Comparison of ENCODE assay signal across 8 mouse cellular contexts in the genomic region with DNA sequence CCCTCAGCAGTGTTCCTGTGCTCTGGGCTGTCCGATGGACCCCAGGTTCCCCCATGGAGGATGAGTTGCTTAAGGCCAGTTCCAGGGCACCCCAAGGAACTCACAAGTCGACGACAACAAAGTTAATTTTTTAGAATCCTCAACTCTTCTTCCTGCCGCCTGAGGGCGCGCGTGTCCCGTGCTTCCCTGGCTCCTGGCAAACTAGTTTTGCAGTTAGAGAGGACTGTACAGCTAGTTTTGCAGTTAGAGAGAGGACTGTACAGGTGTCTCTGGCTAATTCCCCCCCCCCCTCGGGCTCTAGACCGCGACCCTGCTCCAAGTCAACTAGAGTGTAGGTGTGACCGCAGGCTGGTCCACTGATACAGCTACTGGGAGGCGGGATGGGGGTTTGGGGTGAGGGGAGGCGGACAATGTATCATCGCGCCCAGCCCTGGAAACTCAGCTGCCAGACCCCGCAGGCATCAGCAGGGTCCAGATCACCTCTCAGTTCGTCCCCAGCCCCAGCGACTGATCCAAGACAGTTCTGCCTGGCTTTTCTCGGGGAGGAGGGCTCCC. TPM values are rescaled to one million over a fixed set of nuclear protein-coding genes. Genes with fewer than 3 reads are reported as not detected.
DNase-seq lines count a peak whose midpoint lies in the region; ATAC-seq and TF ChIP-seq lines count a peak whose summit lies in the region.

No protein-coding gene starts in this region.

- peak; percentile 70 to 98 (median 92) for TF ChIP-seq CTCF in MEL (IDR thresholded peaks at IDR 0.05 in 2 of 3, conservative IDR thresholded peaks at IDR 0.05 in 1 of 3; ENCODE audit: control insufficient read depth in 1 of 3, insufficient read depth in 1 of 3, low read depth in 2 of 3, low read length in 3 of 3, poor library complexity in 1 of 3, severe bottlenecking in 1 of 3)

- no peak overlapping the region for H3K27ac ChIP-seq in MEL (ENCODE audit: control insufficient read depth, low read depth, low read length)
- H3K27ac ChIP-seq in lung, embryonic 15.5 days = peak overlapping the region; percentile 72; the same call in 1 of the 2 replicates

- no peaks in the 10 kb centered on the region for H3K9me3 ChIP-seq in MEL (replicated peaks; ENCODE audit: insufficient read depth, low read length)
- H3K9me3 ChIP-seq in lung, embryonic 15.5 days = no peaks in the 10 kb centered on the region

- H3K9ac ChIP-seq in MEL (ENCODE audit: control insufficient read depth, low read depth, low read length, poor library complexity, severe bottlenecking) = peak overlapping the region; percentile 86
- H3K9ac ChIP-seq in lung, embryonic 15.5 days = peak overlapping the region; percentile 81; the same call in 1 of the 2 replicates

- no peaks in the 10 kb centered on the region for H3K27me3 ChIP-seq in MEL (ENCODE audit: control insufficient read depth in 1 of 2, insufficient read depth in 2 of 2, low read length in 2 of 2)
- H3K27me3 ChIP-seq in lung, embryonic 15.5 days = no peaks in the 10 kb centered on the region

- no peak overlapping the region for H3K4me3 ChIP-seq in MEL (ENCODE audit: control insufficient read depth in 1 of 2, insufficient read depth in 1 of 2, low read depth in 2 of 2, low read length in 2 of 2)
- H3K4me3 ChIP-seq in lung, embryonic 15.5 days = no peak overlapping the region

- H3K4me1 ChIP-seq in MEL (ENCODE audit: control insufficient read depth in 1 of 2, insufficient read depth in 2 of 2, low read length in 2 of 2) = peaks cover 0 to 11% of the 10 kb centered on the region in 2 experiments; a peak in 2 of 4 replicates
- peaks cover 21% of the 10 kb centered on the region for H3K4me1 ChIP-seq in lung, embryonic 15.5 days

- 21% methylated on average over 20 of the region's 20 CpGs for WGBS in lung, embryonic 15.5 days

- DNase-seq in 416B (ENCODE audit: low read depth) (peak; percentile 81), MEL (ENCODE audit: low read depth, low spot score) (peak; percentile 88)
- peak; percentile 84 to 85 for DNase-seq in cerebellum, postnatal 14 days
- DNase-seq in gastrocnemius, postnatal 4 days (ENCODE audit: low spot score in 2 of 2) = peak; percentile 49 to 74
- DNase-seq in kidney, adult 8-10 months = peak; percentile 63 to 69
- peak; percentile 37 for DNase-seq in retina, adult 2 months (ENCODE audit: low read depth, low spot score)
- peak; percentile 68 for DNase-seq in urinary bladder, postnatal 25 days (ENCODE audit: low spot score)

- H3K79me2 ChIP-seq in MEL (ENCODE audit: control insufficient read depth, insufficient read depth, low read length, poor library complexity) = peaks cover 19% of the 10 kb centered on the region

- TF ChIP-seq POLR2A in MEL (IDR thresholded peaks at IDR 0.05; ENCODE audit: control insufficient read depth in 1 of 2, insufficient read depth in 1 of 2, low read depth in 1 of 2, low read length in 2 of 2, poor library complexity in 1 of 2) = no peak

- no peak; the same call in none of the 2 replicates for TF ChIP-seq RAD21 in MEL (IDR thresholded peaks at IDR 0.05; ENCODE audit: low read depth, low read length)

- H3K36me3 ChIP-seq in MEL (ENCODE audit: control insufficient read depth in 1 of 2, insufficient read depth in 2 of 2, low read length in 2 of 2) = peaks cover 0 to 7% of the 10 kb centered on the region in 2 experiments; a peak in 3 of 4 replicates
- peaks cover 14% of the 10 kb centered on the region; the same call in 1 of the 2 replicates for H3K36me3 ChIP-seq in lung, embryonic 15.5 days

- TF ChIP-seq EP300 in MEL (IDR thresholded peaks at IDR 0.05; ENCODE audit: low read depth in 1 of 2, low read length in 2 of 2) = no peak

- ATAC-seq in lung, embryonic 15.5 days (ENCODE audit: borderline replicate concordance, extremely low read depth, low FRiP score, low TSS enrichment) = no peak

- peak overlapping the region; percentile 80 for H3K4me2 ChIP-seq in lung, embryonic 15.5 days

TF ChIP-seq in MEL, 35 proteins besides CTCF, POLR2A, EP300 and RAD21:
- TF ChIP-seq TBP (IDR thresholded peaks at IDR 0.05; ENCODE audit: low read depth, low read length) (0 out of 2 replicates have a peak, but pooled peaks have one; percentile 9), GABPA (IDR thresholded peaks at IDR 0.05; ENCODE audit: low read depth, low read length) (no peak), ZC3H11A (IDR thresholded peaks at IDR 0.05; ENCODE audit: low read depth, low read length) (peak; percentile 93), MAZ (IDR thresholded peaks at IDR 0.05; ENCODE audit: low read depth, low read length) (0 out of 2 replicates have a peak, but pooled peaks have one; percentile 64), SMC3 (IDR thresholded peaks at IDR 0.05; ENCODE audit: low read depth, low read length) (peak; percentile 93), MYC (IDR thresholded peaks at IDR 0.05; ENCODE audit: low read depth, low read length) (no peak), ZNF384 (IDR thresholded peaks at IDR 0.05; ENCODE audit: low read depth, low read length) (0 out of 2 replicates have a peak, but pooled peaks have one; percentile 31), USF1 (IDR thresholded peaks at IDR 0.05; ENCODE audit: low read depth, low read length) (0 out of 2 replicates have a peak, but pooled peaks have one; percentile 16)

RNA-seq across cellular contexts. Expression of a gene that starts 1.6 kb away (rescaled TPM):
- total RNA-seq in MEL (2012; rRNA removed) = 54.9 and 70.6 TPM in 2 replicates
- polyA plus RNA-seq in MEL (2012; ENCODE audit: insufficient read depth in 1 of 2, insufficient read length in 2 of 2, low read depth in 1 of 2, low replicate concordance in 2 of 2, missing spikeins in 1 of 2) = 10 to 100 TPM in 1 of 2 experiments, not detected in 1; 74.0 TPM
- total RNA-seq in gastrocnemius, postnatal 4 days (2021) = 10 to 100 TPM; 14.4 to 14.7 TPM
- polyA plus RNA-seq in lung, embryonic 15.5 days (2015; fragmentation: Nextera tagmentation; extraction: Ambion mirVana) = 35.1 and 38.0 TPM in 2 replicates

RNA-seq across cellular contexts. Expression of a gene that starts 12.9 kb away (rescaled TPM):
- total RNA-seq in MEL (2012; rRNA removed) = 36.7 and 36.9 TPM in 2 replicates
- polyA plus RNA-seq in MEL (2012; ENCODE audit: insufficient read depth in 1 of 2, insufficient read length in 2 of 2, low read depth in 1 of 2, low replicate concordance in 2 of 2, missing spikeins in 1 of 2) = 10 to 100 TPM in 1 of 2 experiments, not detected in 1; 45.8 TPM
- 1 to 10 TPM; 2.9 to 3.9 TPM for total RNA-seq in gastrocnemius, postnatal 4 days (2021)
- polyA plus RNA-seq in lung, embryonic 15.5 days (2015; fragmentation: Nextera tagmentation; extraction: Ambion mirVana) = 3.7 and 5.3 TPM in 2 replicates

Comparison
In these comparisons a context has a peak if more than half of its experiments do, and no peak if none do; other contexts are left out.
1. DNase-seq: peak in every context shown above with its lines; median percentile 88 in MEL; 84 in cerebellum, postnatal 14 days; 81 in 416B; 68 in urinary bladder, postnatal 25 days; 66 in kidney, adult 8-10 months; 62 in gastrocnemius, postnatal 4 days; 37 in retina, adult 2 months.